Mouse (Mus musculus): Measurements from ENCODE around the gene Fos.

GRCm38 (mm10) chr12:85496755-85497154 lies 23.1 kb downstream of the Fos start:
- TF ChIP-seq CTCF (IDR thresholded peaks at IDR 0.05; ENCODE audit: low read depth) (peak; percentile 77), EP300 (IDR thresholded peaks at IDR 0.05; ENCODE audit: low read depth) (no peak)
